Mouse (Mus musculus) spleen, postnatal 14 days (tissue): ENCODE measurements at regions not wholly inside any gene's neighbourhood (a gene's known extent, or its start where the extent isn't known, plus 50 kb on each side); places are given as distances from the start of the nearest gene placed in this dataset.

Source experiments
- DNase-seq, 2 experiments: peaks; one replicate each; pipeline ENCODE4 v3.0.0; 2021 to 2022; ENCODE audit warnings: low spot score in 2 of 2

- no peak for DNase-seq
These were observed 71.2 kb downstream of the Rbm11 start for GRCm38 (mm10) chr16:75663871-75664270.

- no peak for DNase-seq
These were observed 74.9 kb downstream of the Rbm11 start for GRCm38 (mm10) chr16:75667589-75667988.

GRCm38 (mm10) chr16:75672112-75672511, 79.5 kb downstream of the Rbm11 start:
- no peak for DNase-seq

GRCm38 (mm10) chr16:75675871-75676270, 83.2 kb downstream of the Rbm11 start:
- peak in 1 of 2 experiments; percentile 2 for DNase-seq

- no peak for DNase-seq
These were observed 84.5 kb downstream of the Rbm11 start for GRCm38 (mm10) chr16:75677180-75677579.
